Mouse (Mus musculus): ENCODE measurements around the gene Art3.

Gene Art3

DNA sequence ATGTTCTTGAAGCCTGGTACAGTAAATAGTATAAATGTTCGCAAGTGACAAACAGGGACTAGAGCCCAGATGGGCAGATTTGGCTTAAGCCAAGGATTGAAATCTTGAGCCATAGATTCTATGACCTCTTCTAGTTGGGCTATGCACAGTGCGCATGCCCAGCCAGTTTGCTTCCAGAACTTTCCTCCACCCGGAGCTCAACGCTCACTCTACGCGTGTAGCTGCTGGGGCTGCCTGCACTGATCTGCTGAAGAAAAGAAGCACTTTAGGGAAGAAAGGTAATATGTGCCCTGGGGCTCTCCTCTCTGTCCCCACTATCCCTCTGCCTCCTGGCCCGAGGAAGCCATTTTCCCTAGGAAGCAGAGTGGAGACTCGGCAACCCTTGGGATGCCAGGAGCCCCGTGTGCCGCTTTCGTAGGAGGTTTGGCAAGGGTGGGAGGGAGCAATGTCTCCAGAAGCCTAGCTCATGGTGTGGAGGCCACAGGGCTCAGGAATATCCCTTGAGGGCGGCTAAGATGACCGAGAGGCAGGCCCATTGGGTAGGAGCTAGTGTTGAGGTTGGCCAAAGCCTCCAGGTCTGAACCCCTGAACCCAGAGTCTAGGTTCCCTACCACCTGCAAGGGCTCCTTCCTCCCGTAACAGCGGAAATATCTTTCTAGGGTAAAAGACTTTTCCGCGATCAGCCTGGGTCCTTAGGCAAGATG, at the start of gene Art3:
Gene Art3 (plus strand): TSS at position 193 of the 704 bp plus-strand sequence.
- DNase-seq: peak; percentile 17

GRCm38 (mm10) chr5:92282571-92282970, 49.1 kb upstream of the Art3 start:
- DNase-seq: no peak

DNA sequence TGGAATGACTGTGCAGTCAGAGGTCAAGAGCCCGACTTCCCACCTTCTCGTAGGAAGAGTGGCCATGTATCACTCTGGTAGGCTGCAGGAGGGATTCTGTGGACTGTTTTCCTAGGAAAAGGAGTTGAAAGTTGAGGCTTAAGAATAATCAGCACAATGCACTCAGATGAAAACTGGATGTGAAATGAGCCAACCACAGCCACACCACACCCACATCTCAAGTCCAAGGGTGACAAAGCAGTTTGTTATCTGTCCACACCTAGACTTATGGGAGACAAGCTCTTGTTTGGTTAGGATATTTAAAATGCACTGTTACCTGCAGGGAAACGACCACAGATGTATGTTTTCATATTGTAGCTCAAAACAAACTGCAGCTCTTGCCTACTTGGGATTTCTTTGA, 48.5 kb upstream of the Art3 start:
- no peak for DNase-seq

DNA sequence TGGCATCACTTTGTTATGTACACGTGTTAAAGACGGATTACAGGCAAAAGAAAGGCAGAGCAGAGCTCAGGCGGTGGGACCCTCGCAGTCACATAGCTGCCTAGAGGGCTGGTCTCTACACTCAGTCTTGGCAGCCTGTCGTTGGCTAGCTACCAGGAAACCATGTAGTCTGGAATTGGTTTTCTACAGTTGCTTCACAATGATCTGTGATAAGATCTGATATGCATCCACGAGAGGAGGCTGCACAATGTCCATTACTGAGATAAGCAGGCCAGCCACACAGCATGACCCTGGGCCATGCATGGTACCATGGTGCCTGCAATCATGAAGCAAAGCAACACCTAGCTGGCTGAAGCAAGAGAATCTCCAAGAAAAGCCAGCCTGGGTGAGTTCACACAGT, 43.8 kb upstream of the Art3 start:
- DNase-seq: no peak

GRCm38 (mm10) chr5:92291652-92292414, 39.8 kb upstream of the Art3 start:
- no peak for DNase-seq

GRCm38 (mm10) chr5:92294525-92294924, 37.1 kb upstream of the Art3 start:
- no peak for DNase-seq

GRCm38 (mm10) chr5:92302149-92302840, 29.3 kb upstream of the Art3 start:
- DNase-seq: no peak

- no peak for DNase-seq
These were observed 27.3 kb upstream of the Art3 start for GRCm38 (mm10) chr5:92304291-92304690.

DNA sequence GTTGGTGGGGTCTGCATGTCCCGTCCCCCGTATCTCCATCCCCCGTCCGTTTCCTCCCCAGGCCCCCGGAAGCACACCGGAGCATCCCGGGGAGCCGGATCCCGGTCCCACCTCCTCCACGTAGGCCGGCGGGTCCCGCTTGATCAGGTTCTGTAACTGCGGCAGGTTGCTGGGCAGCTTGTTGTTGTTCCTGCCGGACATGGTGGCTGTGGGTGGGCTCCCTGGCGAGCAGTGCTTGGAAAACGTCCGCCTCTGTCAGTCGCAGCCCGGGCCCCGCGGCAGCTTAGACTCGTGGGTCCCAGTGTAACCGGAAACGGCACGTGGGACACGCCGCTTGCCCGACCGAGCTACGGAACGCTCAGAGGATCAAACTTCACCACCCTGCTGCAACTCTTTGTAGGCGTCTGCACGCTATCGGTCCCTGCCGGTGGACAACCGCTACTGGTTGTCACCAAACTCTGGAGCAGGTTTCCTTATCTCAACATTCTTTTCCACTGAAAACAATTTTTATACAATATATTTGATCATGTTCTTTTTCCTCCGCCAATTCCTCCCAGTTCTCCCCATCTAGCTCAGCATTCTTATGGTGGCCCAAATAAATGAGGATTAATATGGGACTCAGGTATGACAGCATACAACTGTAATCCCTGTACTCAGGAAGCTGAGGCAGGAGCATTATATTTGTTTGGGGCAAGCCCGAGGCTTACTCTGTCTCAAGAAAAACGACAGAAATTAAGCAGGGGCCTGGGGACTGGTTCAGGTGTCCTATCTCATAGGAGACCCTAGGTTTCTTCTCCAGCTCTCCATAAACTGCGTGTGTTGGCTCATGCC, 21.7 kb upstream of the Art3 start, which contains the start of gene Sdad1:
Gene Sdad1 (minus strand): TSS at position 799 of the 831 bp plus-strand sequence.
- peak; percentile 95 for DNase-seq

- peak; percentile 96 for DNase-seq
These were observed 19.4 kb upstream of the Art3 start for GRCm38 (mm10) chr5:92312046-92312715.

- no peak for DNase-seq
These were observed 17.9 kb upstream of the Art3 start for GRCm38 (mm10) chr5:92313776-92314175.

DNA sequence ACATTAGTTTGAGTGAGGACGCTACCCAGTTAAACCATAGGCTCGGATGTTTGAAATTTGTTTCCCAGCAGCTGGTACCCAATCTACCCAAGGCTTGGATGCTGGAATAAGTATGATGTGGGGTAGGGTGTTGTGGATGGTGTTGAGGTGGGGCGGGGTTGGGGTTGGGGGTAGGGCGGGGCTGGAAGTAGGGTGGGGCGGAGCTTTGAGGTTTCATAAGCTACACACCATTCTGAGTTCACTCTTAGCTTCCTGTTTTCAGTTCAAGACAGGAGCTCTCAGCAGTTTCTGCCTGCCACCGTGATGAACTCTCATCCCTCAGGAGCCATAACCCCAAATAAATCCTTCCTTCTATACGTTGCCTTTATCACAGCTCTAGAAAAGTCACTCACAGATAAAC, 13.5 kb upstream of the Art3 start:
- DNase-seq: no peak

DNA sequence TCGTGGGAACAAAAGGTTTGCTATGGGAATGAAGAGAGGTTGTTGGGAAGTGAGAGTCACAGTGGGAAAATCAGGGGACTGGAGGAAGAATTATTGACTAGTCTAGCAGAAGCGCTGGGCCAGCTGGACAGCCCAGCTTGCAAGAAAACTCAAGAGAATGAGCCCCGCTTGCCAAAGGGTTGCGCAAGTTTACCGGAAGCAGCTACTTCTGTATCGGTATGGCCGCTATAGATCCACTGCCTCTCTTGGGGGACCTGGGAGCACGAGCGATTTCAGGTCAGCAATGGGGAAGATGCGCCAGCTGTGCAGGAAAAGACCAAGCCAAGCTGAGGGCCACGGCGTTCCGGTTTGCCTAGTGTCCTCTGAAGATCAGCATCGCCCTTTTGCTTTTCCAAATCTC, 13.0 kb upstream of the Art3 start:
- peak; percentile 27 for DNase-seq

DNA sequence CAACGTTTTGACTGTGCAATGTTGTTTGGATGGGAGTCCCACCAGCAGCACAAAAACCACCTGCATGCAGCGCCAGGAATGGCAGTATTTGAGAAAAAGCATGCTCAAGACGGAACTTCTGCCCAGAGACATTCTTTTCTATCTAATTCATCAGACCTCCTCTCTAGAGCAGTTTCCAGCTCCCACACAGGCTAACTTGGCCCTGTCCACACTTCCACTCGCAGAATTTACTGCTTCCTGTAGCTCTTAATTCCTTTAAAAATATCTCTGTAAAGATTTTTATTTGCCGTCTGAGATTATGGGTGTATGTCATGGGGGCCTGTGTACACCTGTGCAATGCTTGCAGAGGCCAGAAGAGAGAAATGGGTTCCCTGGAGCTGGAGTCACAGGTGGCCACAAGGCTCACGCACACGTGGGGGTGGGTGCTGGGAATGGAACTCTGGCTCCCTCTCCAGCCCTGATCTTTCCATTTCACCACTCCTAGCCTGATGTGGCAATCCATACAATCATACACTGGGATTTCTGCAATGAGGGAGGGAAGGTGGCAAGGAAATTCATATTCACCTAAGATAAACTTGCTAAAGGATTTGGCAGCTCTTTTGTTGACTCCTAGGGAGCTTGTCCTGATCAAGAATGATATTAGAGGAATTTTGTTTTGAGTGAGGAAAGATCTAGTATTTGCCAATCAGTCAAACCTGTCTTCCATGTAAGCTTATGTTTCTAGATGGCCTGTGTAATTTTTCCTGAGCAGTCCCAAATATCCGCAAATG, 9.8 kb upstream of the Art3 start:
- DNase-seq: peak; percentile 52

DNA sequence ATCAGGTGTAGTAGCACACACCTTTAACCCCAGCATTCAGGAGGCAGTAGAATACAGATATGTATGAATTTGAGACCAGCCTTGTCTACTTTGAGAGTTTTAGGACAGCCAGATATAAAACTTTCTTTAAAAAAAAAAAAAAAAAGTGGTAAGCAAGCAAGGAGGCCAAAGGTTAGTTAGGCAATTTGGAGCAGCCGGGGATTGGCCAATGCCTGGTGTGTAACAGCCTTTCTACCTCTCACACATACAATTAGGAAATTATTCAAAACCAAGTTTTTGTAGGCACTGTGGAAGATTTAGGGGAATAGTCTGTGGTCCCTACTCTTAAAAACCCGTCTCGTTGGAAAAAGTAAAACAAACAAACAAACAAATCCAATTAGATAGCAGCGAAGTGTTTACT, 9.0 kb upstream of the Art3 start:
- no peak for DNase-seq

GRCm38 (mm10) chr5:92323264-92323663, 8.4 kb upstream of the Art3 start:
- peak; percentile 75 for DNase-seq

DNA sequence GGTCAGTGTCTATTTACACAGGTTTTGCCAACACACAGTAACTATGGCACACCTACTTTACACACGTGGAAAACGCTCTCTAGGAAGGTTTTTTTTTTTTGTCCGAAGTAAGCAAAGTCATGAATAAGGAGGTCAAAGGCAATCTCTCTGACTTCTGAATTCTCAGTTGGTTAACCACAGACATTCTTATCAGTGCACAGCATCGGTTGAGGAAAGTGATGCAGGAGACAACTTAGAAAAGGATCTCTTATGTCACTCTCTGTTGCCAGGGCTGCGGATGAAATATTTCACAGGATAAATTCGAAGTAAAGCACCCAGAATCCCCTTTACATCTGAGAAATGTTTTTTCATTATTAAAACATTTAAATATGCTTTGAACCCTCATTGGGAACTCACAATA, 4.3 kb upstream of the Art3 start:
- no peak for DNase-seq

GRCm38 (mm10) chr5:92327929-92328328, 3.7 kb upstream of the Art3 start, which contains the start of gene Cxcl9:
Cxcl9 (minus strand) TSS chr5:92328079.
- DNase-seq: no peak

DNA sequence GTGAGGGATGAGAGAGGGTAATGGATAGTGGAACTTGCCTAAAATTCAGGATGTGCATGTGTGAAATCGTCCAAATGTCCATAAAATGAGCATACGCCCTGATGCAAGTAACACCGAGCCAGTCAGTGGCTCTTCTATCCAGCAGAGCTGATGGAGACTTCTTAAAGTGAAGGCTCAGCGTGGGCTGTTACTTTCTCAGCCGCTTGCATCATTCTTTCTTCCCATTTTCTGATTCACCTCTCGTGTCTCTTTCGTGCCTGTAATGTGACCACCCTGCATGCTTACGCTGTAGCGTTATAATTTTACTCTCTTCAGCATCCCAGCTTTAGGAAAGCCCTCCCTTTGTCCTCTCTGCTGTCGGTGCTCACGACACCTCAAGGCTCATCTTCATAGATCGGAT, 505 bp upstream of the Art3 start:
- no peak for DNase-seq

GRCm38 (mm10) chr5:92332359-92332840, 773 bp downstream of the Art3 start:
- DNase-seq: peak; percentile 66

DNA sequence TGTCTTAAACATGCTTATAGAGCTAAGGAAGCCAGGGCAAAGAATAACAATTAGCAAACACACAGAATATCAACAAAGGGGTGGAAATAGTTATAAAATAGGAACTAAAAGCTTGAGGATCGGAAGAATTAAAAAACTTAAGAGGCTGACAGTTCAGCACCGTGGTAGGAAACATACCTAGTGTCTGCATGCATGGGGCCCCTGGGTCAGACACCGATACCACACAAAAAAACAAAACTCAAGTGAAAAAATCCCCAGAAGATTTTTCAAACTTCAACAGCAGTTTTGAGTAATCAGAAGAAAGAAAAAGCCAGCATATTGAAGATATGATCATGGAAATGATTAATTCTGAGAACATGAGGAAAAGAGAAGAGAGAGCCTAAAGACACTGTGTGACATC, 5.1 kb downstream of the Art3 start:
- DNase-seq: no peak
